Mouse (Mus musculus) thymus, postnatal 4 days (tissue): ENCODE data around the gene Sytl1.
A peak's percentile ranks its signal among the peaks of the same experiment; 100 is the strongest.

Source experiments
- DNase-seq: peaks from one replicate; pipeline ENCODE4 v3.0.0; 2021

Sytl1 gene

DNA sequence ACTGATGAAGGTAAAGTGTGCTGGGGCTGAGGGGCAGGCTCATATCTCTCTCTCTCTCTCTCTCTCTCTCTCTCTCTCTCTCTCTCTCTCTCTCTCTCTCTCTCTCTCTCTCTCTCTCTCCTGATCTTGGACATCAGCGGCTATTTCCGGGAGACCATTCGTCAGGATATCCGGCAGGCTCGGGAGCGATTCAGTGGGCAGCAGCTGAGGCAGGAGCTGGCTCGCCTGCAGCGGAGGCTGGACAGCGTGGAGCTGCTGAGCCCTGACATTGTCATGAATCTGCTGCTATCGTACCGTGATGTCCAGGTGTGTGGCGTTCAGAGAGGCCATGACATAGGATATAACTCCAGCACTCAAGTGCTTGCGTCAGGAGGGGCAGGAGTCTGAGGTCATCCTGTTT, 19.4 kb downstream of the Sytl1 start:
- DNase-seq, result no peak

GRCm38 (mm10) chr4:133242710-133243109, 20.2 kb downstream of the Sytl1 start:
- no peak for DNase-seq

DNA sequence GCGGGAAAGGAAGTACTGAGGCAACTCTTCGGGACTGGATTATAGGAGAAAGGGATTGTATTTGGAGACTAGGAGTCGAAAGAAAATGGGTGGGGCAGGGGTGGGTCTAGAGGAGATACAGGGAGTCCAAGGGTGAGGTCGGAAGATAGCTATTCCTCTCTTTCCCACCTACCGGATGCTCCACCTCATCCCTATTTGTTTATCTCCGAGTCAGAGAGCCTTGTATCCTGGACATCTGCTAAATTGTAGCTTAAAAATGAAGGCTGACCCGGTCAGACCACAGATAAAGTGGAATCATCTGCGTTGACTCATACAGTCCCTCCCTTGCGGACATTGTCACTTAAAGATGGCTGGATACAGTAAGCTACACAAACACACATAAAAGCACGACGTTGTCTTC, 21.0 kb downstream of the Sytl1 start:
- DNase-seq, result no peak

DNA sequence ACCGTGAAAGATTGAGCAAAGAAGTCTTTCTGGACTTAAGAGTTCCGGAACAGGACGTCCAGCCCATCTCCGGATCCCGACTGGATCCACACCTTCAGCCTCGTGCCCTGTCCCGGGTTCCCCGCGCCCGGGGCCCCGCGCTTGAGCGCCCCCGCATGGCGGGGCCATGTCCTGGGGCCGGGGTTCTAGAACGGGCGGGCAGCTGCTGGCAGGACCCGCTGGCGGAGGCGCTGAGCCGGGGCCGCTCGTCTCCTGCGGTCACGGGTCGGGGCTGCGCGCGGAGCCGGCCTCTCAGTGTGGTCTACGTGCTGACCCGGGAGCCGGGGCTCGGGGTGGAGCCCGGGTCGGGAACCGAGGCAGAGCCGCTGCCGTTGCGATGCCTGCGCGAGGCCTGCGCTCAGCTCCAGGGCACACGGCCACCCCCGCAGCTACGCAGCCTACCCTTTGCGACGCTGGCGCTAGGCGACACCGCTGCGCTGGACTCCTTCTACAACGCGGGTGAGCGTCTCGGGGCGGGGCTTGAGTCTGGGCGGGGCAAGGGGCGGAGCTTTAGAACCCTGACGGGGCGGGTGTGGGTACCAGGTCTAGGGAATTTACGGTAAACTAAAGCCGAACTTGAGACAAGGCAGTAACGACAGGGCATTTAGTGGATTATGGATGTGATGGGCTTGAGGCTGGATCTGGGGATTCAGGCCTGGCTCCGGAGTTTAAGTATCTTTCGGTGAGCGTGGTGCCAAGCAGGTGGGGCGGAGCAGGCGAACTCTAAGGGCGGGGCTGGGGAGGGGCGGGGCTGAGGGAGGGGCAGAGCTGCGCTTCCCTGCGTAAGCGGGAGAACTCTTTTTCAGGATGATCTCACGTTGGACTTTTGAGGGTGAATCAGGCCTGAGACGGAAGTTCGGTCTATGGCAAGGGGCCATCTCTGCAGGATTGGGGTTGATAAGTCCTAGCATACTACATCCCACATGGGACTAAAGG, 21.7 kb downstream of the Sytl1 start:
- peak; percentile 96 for DNase-seq

GRCm38 (mm10) chr4:133240490-133240921, 22.4 kb downstream of the Sytl1 start, which contains the start of gene Map3k6:
Map3k6 (plus strand) TSS chr4:133240818.
- DNase-seq, result peak; percentile 43

GRCm38 (mm10) chr4:133237911-133238310, 25.0 kb downstream of the Sytl1 start:
- peak; percentile 65 for DNase-seq

DNA sequence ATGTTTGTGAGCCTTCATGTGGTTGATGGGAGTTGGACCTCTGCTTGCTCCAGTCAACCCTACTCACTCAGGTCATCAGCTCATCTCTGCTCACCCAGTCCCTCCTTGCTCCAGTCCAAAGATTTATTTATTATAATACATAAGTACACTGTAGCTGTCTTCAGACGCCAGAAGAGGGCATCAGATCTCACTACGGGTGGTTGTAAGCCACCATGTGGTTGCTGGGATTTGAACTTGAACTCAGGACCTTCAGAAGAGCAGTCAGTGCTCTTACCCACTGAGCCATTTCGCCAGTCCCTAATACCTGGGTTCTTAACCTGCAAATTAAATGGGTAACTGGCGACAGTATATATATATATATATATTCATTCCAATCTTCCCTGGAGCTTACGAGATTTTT, 27.5 kb downstream of the Sytl1 start:
- DNase-seq, result no peak

- no peak for DNase-seq
Observed at GRCm38 (mm10) chr4:133234771-133235170, 28.1 kb downstream of the Sytl1 start.

DNA sequence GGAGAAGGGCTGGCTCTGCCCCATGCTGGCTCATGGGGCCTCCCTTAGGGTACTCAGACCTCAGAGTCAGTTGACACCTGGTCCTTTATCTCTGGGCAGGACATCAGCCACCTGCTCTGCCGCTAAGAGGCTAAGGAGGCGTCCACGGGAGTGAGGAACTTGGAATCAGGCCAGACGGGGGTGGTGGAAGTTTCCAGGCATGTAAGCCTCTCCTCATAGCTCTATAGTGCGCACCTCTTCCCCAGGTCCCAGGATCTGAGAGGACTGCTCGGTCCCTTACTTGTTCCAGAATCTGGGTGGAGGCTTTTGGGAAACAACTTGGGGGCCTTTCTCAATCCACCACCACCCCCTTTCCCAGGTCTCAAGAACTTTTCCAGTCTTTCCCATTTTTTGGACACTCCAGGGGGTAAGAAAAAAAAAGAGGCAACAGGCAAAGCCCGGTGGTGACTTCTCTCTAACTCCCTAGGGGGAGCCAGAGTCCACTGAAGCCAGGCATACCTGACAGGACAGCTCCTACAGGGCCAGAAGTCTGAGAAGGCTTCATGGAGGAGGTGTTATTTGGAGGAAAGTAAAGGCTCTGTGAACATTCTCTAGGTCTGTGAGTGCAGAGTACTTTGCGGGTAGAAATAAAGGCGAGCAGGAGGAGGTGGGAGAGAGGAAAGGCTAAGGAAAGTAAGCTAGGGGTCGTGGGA, 29.5 kb downstream of the Sytl1 start:
- peak; percentile 68 for DNase-seq

GRCm38 (mm10) chr4:133229582-133229981, 33.3 kb downstream of the Sytl1 start:
- DNase-seq, result no peak

DNA sequence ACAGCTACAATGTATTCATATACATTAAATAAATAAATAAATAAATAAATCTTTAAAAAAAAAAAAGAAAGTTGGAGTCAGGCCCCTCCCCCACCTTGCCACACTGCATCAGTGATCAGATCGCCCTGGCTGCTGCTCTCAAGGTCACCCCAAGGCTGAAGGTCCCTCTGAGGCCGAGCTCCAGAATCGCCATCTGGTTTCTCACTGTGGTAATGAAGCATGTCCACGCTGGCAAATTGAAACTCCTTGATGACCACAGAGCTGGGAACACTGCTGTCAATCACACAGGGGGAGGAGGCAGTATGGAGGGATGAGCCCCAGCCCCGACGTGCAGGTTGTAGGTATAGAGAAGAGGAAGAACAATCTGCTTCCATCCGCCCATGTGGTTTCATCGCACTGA, 35.3 kb downstream of the Sytl1 start:
- DNase-seq, result peak; percentile 15

- no peak for DNase-seq
Observed at GRCm38 (mm10) chr4:133226073-133226472, 36.8 kb downstream of the Sytl1 start.

DNA sequence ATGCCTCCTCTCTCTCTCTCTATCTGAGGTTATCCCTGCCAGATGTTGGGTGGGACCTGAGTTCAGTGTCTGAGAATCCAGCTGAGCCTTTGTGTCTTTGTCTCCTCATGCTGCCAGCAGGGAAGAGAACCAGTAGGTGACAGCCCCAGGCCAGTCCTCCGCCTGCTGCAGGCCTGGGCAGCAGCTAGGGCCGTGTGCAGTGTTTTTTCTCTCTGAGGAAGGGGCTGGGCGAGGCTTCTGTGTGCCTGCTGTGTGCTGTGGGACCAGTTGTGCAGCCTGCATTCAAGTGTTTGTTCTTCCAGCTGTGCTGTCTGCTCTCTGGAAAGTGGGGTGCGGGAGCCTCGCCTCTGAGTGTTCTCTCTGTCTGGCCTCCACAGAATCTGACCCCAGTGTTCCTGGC, 39.0 kb downstream of the Sytl1 start:
- DNase-seq, result no peak

DNA sequence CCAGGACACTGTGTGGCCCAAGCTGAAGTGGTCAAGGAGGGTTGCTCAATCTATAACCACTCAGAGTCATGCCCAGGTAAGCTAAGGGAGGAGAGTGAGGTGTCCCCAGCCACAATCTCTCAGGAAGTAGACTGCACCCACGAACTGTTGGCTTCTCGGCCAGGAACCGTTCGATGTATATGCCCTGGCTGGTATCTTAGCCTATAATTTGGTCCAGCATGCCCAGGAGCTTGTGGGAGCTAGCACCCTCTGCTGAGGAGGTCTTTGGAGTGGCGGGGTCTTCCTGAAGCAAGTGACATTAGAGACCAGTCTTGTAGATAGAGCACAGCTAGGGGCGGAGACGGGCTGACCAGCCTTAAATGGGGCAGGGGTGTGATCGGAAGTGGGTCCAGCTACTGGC, 41.2 kb downstream of the Sytl1 start:
- DNase-seq, result no peak

DNA sequence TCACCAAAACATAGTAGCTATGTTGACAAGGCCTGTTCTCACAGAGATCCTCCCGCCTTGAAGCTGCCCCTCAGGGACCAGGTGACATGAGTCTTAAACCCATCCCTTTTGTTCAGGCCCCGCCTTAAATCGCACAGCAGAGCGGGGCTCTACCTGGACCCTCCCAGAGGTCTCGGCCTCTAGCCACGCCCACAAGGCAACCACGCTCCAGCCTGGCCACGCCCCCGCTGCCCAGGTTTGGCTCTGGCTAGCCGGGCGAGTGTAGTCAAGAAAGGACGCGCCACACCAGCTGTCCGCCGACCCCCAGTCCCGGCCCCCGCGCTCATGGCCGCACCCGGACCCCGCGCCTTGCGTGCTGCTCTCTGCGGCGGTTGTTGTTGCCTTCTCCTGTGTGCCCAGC, 42.3 kb downstream of the Sytl1 start:
- DNase-seq, result peak; percentile 48

GRCm38 (mm10) chr4:133218745-133219144, 44.2 kb downstream of the Sytl1 start:
- DNase-seq, result no peak

DNA sequence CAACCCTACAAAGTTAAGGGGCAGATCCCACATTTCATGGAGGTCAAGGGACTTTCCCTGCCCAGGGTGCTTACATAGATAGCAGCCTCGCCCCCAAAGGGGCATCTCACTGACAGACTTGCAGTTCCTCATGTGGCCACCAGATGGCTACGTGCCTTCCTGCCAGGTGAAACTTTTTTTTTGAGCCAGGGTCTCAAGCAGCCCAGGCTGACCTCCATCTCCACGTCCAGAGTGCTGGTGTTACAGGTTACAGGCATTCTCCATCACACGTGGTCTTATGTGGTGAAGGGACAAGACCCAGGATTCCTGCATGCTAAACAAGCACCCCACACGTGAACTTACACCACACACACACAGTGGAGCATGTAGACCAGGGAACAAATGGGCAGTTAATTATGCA, 45.3 kb downstream of the Sytl1 start:
- peak; percentile 89 for DNase-seq

- DNase-seq, result no peak
Observed at GRCm38 (mm10) chr4:133213661-133214060, 49.3 kb downstream of the Sytl1 start.

DNA sequence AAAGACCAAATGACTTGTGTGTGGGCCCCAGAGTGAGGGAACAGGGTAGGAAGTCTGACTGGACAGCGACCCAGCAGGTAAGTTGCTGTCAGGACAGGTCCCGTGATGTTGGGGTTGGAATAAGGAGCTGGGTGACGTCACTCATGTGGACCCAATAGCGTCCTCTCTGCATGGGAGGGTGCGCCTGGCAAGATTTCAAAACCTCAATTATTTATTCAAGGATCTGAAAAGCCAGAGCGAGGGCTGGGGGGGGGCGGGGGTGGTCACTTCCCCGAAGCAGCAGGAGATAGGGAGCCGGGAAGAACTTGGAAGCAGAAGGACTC, 49.7 kb downstream of the Sytl1 start:
- DNase-seq, result no peak

- DNase-seq, result peak; percentile 75
Observed at GRCm38 (mm10) chr4:133212562-133213267, 50.2 kb downstream of the Sytl1 start.

DNA sequence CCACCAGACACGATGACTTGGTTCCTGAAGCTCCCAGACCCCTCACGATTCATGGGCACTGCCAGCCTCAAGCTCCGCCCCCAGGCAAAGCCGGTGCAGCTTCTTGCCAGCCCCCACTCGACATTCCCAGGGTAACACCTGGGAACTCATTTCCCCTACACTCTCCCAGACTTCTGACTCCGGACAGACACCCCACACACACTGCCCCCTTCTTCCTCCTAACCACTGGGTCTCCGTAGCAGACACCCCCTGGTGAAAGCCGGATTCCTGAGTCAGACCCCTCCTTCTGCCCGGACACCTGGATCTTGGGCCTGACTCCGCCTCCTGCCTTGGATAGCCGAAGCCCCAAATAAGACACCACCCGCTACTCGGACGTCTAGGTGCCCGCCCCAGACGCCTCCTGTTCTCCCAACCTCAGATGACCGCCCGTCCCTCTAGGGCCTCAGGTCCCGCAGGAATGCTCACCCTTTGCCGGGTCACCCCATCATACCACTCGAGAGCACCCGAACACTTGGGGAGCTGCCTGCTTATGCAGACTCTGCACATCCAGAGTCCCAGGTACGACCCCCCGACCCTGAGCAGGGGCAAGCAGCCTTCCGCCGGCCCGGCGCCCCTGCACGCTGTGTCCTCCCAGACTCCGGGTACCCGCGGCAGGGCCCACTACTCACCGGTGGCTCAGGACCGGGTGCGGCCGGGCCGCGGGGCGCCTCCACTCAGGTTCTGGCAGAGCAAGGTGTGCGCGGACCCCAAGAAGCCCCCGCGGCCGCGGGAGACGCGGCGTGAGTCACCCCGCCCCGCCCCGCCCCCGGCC, 51.0 kb downstream of the Sytl1 start, which contains the start of the genes Cd164l2 and Gpr3:
Gene Cd164l2, plus strand, starts transcription at position 381 of the 811 bp plus-strand sequence.
Gene Gpr3, minus strand, starts transcription at position 786 of the 811 bp plus-strand sequence.
- DNase-seq, result peak; percentile 39

GRCm38 (mm10) chr4:133210788-133211390, 52.0 kb downstream of the Sytl1 start:
- no peak for DNase-seq
